Mouse (Mus musculus) kidney, embryonic 16.5 days (tissue): Measurements from ENCODE around the gene Bglap. TPM values are rescaled to one million over a fixed set of nuclear protein-coding genes. Genes with fewer than 3 reads are reported as not detected.
"Not testable (repeated sequence)": the region's sequence is repeated elsewhere in the genome, so short reads cannot be mapped to it uniquely, and the experiment has no call there.

Experiments used
- ATAC-seq: fragments of 200-750 bp; cut with Nextera tagmentation; 2 replicates; pipeline ENCODE4 v1.8.0; 2017; ENCODE audit warnings: moderate TSS enrichment; ENCODE audit not compliant: low FRiP score, low TSS enrichment
- H3K27ac ChIP-seq: fragments of 300-500 bp; sonication (generic); 2 replicates; pipeline ENCODE4 v1.5.1; 2014; ENCODE audit warnings: low read length
- H3K27me3 ChIP-seq: fragments of 300-500 bp; sonication (generic); 2 replicates; pipeline ENCODE4 v1.6.1; 2014; ENCODE audit warnings: low read length, control low read depth, mixed read lengths; ENCODE audit not compliant: insufficient read depth
- H3K36me3 ChIP-seq: fragments of 300-500 bp; sonication (generic); 2 replicates; pipeline ENCODE4 v1.6.1; 2014; ENCODE audit warnings: low read length, control low read depth, mixed read lengths; ENCODE audit not compliant: insufficient read depth
- H3K4me1 ChIP-seq: fragments of 300-500 bp; sonication (generic); 2 replicates; pipeline ENCODE4 v1.6.1; 2014; ENCODE audit warnings: low read length, control low read depth, mixed read lengths; ENCODE audit not compliant: insufficient read depth
- H3K4me2 ChIP-seq: fragments of 300-500 bp; sonication (generic); replicated peaks from 2 replicates; pipeline ENCODE4 v1.6.1; 2014; ENCODE audit warnings: low read depth, low read length
- H3K4me3 ChIP-seq: fragments of 300-500 bp; sonication (generic); 2 replicates; pipeline ENCODE4 v1.5.1; 2014; ENCODE audit warnings: mild to moderate bottlenecking, low read length
- H3K9ac ChIP-seq: fragments of 300-500 bp; sonication (generic); replicated peaks from 2 replicates; pipeline ENCODE4 v1.6.1; 2014; ENCODE audit warnings: low read length
- H3K9me3 ChIP-seq: fragments of 300-500 bp; sonication (generic); 2 replicates; pipeline ENCODE4 v1.6.1; 2016; ENCODE audit warnings: low read length, control low read depth
- WGBS: fragments of 180-500 bp; shearing (Covaris S2); extraction: QIAGEN DNeasy Blood & Tissue Kit; methylation state at CpG from one replicate; pipeline ENCODE4 v1.1.7; 2014; 5-methylcytosine and 5-hydroxymethylcytosine counted together
- polyA plus RNA-seq: library from polyadenylated mRNA; unstranded; fragments of >200 nt; fragmentation: Nextera tagmentation; extraction: Ambion mirVana; gene quantifications from 2 replicates; pipeline ENCODE4 v1.2.1, GENCODE M21; 2015

The Bglap gene
- polyA plus RNA-seq, 1 experiment from 2014 or later, result 0.56 TPM

- Histone ChIP-seq H3K4me2 (no peak overlapping the region), H3K36me3 (peaks cover 36% of the 10 kb centered on the region), H3K9ac (no peak overlapping the region), H3K27me3 (no peaks in the 10 kb centered on the region), H3K4me1 (no peaks in the 10 kb centered on the region), H3K4me3 (no peak overlapping the region), H3K9me3 (no peaks in the 10 kb centered on the region), H3K27ac (no peak overlapping the region)
- 70% methylated on average over 2 of the region's 2 CpGs for WGBS
- no peak for ATAC-seq
These were observed 14.4 kb upstream of the Bglap start for GRCm38 (mm10) chr3:88398666-88399065.

DNA sequence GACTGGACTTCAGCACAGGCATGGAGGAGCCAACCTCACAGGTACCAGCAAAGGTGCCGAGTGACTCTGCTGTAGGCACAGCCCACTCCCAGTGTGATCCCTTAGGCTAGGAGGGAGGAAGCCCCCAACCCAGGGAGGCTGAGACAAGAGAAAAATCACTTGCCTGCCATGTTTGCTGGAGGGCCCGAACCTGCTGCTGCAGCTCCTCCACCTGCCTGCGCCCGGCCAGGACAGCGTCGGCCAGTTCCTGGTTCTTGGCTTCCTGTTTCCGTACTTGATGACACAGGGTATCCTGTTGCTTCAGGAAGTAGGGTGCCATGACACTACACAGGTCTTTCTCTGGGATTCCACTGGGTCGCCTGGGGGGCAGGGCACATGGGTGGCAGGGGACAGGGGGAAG, 11.5 kb upstream of the Bglap start:
- Histone ChIP-seq H3K27ac (no peak overlapping the region), H3K9ac (no peak overlapping the region), H3K4me2 (no peak overlapping the region), H3K9me3 (no peaks in the 10 kb centered on the region), H3K4me1 (no peaks in the 10 kb centered on the region), H3K36me3 (peaks cover 31% of the 10 kb centered on the region), H3K4me3 (no peak overlapping the region), H3K27me3 (no peaks in the 10 kb centered on the region)
- 84% methylated on average over 8 of the region's 8 CpGs for WGBS
- no peak for ATAC-seq

DNA sequence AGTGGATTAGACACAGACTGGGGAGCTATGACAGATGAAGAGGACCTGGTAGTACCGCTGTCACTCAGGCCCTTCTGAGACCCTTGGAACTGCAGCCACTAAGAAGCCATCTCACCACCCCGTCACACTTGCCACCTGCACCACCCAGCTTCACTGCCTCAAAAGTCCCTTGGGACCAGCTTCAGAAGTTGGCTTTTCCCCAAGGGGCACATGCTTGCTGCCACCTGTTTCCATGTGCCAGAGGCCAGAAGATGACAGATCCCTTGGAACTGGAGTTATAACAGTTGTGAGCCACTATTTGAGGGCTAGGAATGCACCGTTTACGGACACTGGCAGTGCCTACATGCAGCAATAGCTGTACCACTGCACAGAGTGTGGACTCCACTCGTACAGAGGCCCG, 11.0 kb upstream of the Bglap start:
- Histone ChIP-seq H3K9me3 (no peaks in the 10 kb centered on the region), H3K9ac (no peak overlapping the region), H3K4me3 (no peak overlapping the region), H3K4me2 (no peak overlapping the region), H3K36me3 (peaks cover 33% of the 10 kb centered on the region), H3K27me3 (no peaks in the 10 kb centered on the region), H3K4me1 (no peaks in the 10 kb centered on the region), H3K27ac (no peak overlapping the region)
- ATAC-seq, result no peak
- WGBS, result 94% methylated on average over 6 of the region's 6 CpGs

- Histone ChIP-seq H3K36me3 (peaks cover 31% of the 10 kb centered on the region), H3K9me3 (no peaks in the 10 kb centered on the region), H3K4me2 (no peak overlapping the region), H3K27me3 (no peaks in the 10 kb centered on the region), H3K9ac (no peak overlapping the region), H3K4me3 (no peak overlapping the region), H3K27ac (no peak overlapping the region), H3K4me1 (no peaks in the 10 kb centered on the region)
- no peak for ATAC-seq
- WGBS, result 78% methylated on average over 9 of the region's 9 CpGs
These were observed 9.6 kb upstream of the Bglap start for GRCm38 (mm10) chr3:88393776-88394375.

- not testable (repeated sequence) for H3K27me3 ChIP-seq, H3K9me3 ChIP-seq, H3K4me1 ChIP-seq, ATAC-seq, H3K9ac ChIP-seq, H3K4me3 ChIP-seq, H3K27ac ChIP-seq, H3K36me3 ChIP-seq
- 31% methylated on average over 2 of the region's 7 CpGs for WGBS
- H3K4me2 ChIP-seq, result peak overlapping the region; percentile 51
These were observed 1.9 kb downstream of the Bglap start for GRCm38 (mm10) chr3:88382383-88382782.

DNA sequence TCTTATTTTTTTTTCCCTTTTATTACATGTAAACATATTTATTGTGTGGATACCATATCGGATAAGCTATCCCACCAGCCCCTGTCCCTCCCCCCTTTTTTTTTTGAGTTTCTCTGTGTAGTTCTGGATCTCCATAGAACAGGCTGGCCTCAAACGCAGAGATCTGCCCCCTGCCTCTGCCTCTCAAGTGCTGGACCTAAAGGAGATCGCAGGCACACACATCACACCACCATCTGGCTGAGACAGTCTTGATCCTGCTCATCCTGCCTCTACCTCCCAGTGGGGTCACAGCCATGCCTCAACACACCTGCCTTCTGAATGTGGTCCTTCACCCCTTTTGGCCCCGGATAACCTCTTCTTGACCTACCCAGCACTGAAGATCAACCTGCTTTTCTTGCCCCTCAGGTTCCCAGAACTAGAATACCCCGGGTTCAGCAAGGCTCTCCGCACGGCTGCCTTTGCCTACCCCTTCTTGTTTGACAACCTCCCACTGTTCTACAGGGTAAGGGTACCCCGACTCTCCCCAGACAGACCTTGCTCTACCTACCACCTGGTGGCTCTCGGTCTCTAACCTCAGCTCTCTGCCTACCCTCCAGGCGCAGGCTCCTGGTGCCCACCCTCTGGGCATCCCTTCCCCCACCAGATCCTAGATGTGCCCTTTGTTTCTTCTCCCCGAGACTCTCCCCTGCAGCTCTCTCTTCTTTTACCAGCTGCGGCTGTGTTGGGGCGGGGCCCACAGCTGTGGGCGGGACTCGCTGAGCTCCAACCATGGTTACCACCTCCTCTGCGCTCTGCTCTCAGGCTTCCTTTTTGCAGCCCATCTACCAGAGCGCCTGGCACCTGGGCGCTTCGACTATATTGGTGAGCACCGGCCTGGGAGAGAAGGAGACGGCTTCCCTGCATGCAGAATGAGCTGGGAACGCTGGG, 2.6 kb downstream of the Bglap start:
- H3K9ac ChIP-seq, result 0 out of 2 replicates have a peak overlapping the region, but pooled peaks have one; percentile 48
- WGBS, result 10% methylated on average over 18 of the region's 22 CpGs
- peak; percentile 89 for ATAC-seq
- H3K4me3 ChIP-seq, result peak overlapping the region; percentile 21
- peak overlapping the region; percentile 51 for H3K4me2 ChIP-seq
- not testable (repeated sequence) for H3K4me1 ChIP-seq, H3K36me3 ChIP-seq, H3K9me3 ChIP-seq, H3K27me3 ChIP-seq
- peak overlapping the region; percentile 68; the same call in 1 of the 2 replicates for H3K27ac ChIP-seq

DNA sequence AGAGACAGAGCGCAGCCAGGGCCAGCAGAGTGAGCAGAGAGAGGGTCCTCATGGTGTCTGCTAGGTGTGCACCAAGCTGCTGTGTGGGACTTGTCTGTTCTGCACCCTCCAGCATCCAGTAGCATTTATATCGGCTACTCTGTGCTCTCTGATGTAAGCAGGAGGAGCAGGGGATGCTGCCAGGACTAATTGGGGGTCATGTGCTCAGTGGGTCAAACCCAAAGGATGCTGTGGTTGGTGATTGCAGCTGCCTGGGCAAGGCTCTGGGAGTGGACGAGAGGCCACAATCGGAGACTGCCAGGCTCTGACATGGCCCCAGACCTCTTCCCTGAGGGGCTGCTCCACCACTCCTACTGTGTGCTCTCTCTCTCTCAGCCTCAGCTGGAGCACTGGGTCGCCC, 5.7 kb downstream of the Bglap start, which contains the start of gene Bglap2:
TSS of gene Bglap2 (minus strand) at position 101 of the 400 bp plus-strand sequence.
- ATAC-seq, H3K9ac ChIP-seq, H3K27me3 ChIP-seq, H3K9me3 ChIP-seq, H3K4me3 ChIP-seq, H3K27ac ChIP-seq, H3K36me3 ChIP-seq, H3K4me1 ChIP-seq, H3K4me2 ChIP-seq: not testable (repeated sequence)
- 76% methylated on average over 4 of the region's 5 CpGs for WGBS

DNA sequence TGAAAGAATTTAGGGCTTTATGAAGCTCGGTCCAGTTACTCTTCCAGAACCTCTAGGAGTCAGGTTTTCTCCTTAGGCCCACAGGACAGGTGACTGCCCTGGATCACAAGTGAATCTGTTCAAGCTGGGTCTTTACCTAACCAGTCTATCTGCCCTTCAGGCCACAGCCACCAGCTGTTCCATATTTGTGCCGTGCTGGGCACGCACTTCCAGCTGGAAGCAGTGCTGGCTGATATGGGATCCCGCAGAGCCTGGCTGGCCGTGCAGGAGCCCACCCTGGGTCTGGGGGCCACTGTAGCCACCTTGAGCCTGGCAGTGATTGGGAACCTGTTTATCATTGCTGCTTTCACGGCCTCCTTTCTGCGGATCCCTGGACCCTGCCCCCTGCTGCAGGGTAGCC, 7.6 kb downstream of the Bglap start:
- not testable (repeated sequence) for H3K9ac ChIP-seq, H3K27me3 ChIP-seq, H3K9me3 ChIP-seq, H3K4me1 ChIP-seq, H3K36me3 ChIP-seq, H3K4me3 ChIP-seq
- 0 out of 2 replicates have a peak overlapping the region, but pooled peaks have one; percentile 46 for H3K27ac ChIP-seq
- WGBS, result 14% methylated on average over 5 of the region's 7 CpGs
- ATAC-seq, result peak; percentile 46; the same call in 1 of the 2 replicates
- H3K4me2 ChIP-seq, result peak overlapping the region; percentile 41

GRCm38 (mm10) chr3:88375750-88376626, 8.3 kb downstream of the Bglap start:
- peak overlapping the region; percentile 51 for H3K9ac ChIP-seq
- not testable (repeated sequence) for H3K4me1 ChIP-seq, H3K9me3 ChIP-seq, H3K36me3 ChIP-seq, H3K27me3 ChIP-seq
- peak overlapping the region; percentile 20; the same call in 1 of the 2 replicates for H3K4me3 ChIP-seq
- WGBS, result 9% methylated on average over 16 of the region's 19 CpGs
- H3K27ac ChIP-seq, result peak overlapping the region; percentile 65
- H3K4me2 ChIP-seq, result peak overlapping the region; percentile 41
- ATAC-seq, result peak; percentile 94
